Mouse (Mus musculus) kidney, embryonic 16.5 days (tissue): ENCODE measurements at regions not wholly inside any gene's neighbourhood (a gene's known extent, or its start where the extent isn't known, plus 50 kb on each side); places are given as distances from the start of the nearest gene placed in this dataset.
A peak's percentile ranks its signal among the peaks of the same experiment; 100 is the strongest.

ENCODE experiments used
- ATAC-seq: fragments of 200-750 bp; cut with Nextera tagmentation; 2 replicates; pipeline ENCODE4 v1.8.0; 2017; ENCODE audit warnings: moderate TSS enrichment; ENCODE audit not compliant: low FRiP score, low TSS enrichment
- H3K27ac ChIP-seq: fragments of 300-500 bp; sonication (generic); 2 replicates; pipeline ENCODE4 v1.5.1; 2014; ENCODE audit warnings: low read length
- H3K27me3 ChIP-seq: fragments of 300-500 bp; sonication (generic); 2 replicates; pipeline ENCODE4 v1.6.1; 2014; ENCODE audit warnings: low read length, control low read depth, mixed read lengths; ENCODE audit not compliant: insufficient read depth
- H3K36me3 ChIP-seq: fragments of 300-500 bp; sonication (generic); 2 replicates; pipeline ENCODE4 v1.6.1; 2014; ENCODE audit warnings: low read length, control low read depth, mixed read lengths; ENCODE audit not compliant: insufficient read depth
- H3K4me1 ChIP-seq: fragments of 300-500 bp; sonication (generic); 2 replicates; pipeline ENCODE4 v1.6.1; 2014; ENCODE audit warnings: low read length, control low read depth, mixed read lengths; ENCODE audit not compliant: insufficient read depth
- H3K4me2 ChIP-seq: fragments of 300-500 bp; sonication (generic); replicated peaks from 2 replicates; pipeline ENCODE4 v1.6.1; 2014; ENCODE audit warnings: low read depth, low read length
- H3K4me3 ChIP-seq: fragments of 300-500 bp; sonication (generic); 2 replicates; pipeline ENCODE4 v1.5.1; 2014; ENCODE audit warnings: mild to moderate bottlenecking, low read length
- H3K9ac ChIP-seq: fragments of 300-500 bp; sonication (generic); replicated peaks from 2 replicates; pipeline ENCODE4 v1.6.1; 2014; ENCODE audit warnings: low read length
- H3K9me3 ChIP-seq: fragments of 300-500 bp; sonication (generic); 2 replicates; pipeline ENCODE4 v1.6.1; 2016; ENCODE audit warnings: low read length, control low read depth
- WGBS: fragments of 180-500 bp; shearing (Covaris S2); extraction: QIAGEN DNeasy Blood & Tissue Kit; methylation state at CpG from one replicate; pipeline ENCODE4 v1.1.7; 2014; 5-methylcytosine and 5-hydroxymethylcytosine counted together

DNA sequence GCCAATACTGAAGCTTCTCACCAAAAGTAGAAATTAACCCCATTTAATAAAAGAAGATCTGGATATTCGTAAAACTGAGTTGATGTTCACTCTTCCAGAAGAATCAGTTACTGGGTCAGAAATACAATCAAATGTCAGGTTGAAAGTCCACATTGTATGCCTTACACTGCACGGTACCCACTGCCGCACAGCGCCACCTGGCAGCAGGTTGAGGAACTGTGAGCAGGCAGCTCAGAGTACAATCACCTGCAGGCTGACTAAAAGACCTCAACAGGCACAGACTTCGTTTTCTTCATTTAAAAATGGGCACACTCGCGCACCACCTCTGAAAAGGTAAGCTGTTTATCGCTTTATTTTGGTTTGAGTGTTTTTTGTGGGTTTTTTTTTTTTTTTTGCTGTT lies 341.8 kb upstream of the Mms22l start:
- Histone ChIP-seq H3K4me1 (no peaks in the 10 kb centered on the region), H3K27me3 (no peaks in the 10 kb centered on the region), H3K9me3 (no peaks in the 10 kb centered on the region), H3K4me2 (no peak overlapping the region), H3K36me3 (no peaks in the 10 kb centered on the region), H3K27ac (no peak overlapping the region), H3K9ac (no peak overlapping the region), H3K4me3 (no peak overlapping the region)
- WGBS = 23% methylated on average over 8 of the region's 8 CpGs
- ATAC-seq = peak; percentile 88

DNA sequence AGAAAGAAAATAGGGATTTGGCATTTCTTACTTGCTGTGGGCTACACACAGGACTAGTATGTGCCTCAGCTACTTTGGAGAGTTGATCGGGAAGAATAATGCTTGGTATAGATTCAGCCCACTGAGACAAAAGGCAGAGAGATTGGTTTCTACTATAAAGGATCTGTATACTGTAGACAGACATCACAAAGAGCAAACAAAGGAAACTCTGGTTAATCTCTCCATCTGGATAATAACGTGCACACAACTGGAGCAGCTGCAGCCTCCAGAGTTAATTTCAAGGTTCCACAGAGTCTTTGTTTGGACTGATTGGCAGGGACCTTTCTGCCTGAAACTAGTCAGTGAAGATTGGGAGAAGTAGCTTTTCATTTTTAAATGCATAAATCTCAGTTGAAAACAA lies 322.5 kb upstream of the Mms22l start:
- Histone ChIP-seq H3K4me1 (no peaks in the 10 kb centered on the region), H3K4me3 (no peak overlapping the region), H3K27ac (no peak overlapping the region), H3K36me3 (no peaks in the 10 kb centered on the region), H3K9ac (no peak overlapping the region), H3K9me3 (no peaks in the 10 kb centered on the region), H3K27me3 (no peaks in the 10 kb centered on the region), H3K4me2 (no peak overlapping the region)
- 76% methylated on average over 2 of the region's 2 CpGs for WGBS
- no peak for ATAC-seq

DNA sequence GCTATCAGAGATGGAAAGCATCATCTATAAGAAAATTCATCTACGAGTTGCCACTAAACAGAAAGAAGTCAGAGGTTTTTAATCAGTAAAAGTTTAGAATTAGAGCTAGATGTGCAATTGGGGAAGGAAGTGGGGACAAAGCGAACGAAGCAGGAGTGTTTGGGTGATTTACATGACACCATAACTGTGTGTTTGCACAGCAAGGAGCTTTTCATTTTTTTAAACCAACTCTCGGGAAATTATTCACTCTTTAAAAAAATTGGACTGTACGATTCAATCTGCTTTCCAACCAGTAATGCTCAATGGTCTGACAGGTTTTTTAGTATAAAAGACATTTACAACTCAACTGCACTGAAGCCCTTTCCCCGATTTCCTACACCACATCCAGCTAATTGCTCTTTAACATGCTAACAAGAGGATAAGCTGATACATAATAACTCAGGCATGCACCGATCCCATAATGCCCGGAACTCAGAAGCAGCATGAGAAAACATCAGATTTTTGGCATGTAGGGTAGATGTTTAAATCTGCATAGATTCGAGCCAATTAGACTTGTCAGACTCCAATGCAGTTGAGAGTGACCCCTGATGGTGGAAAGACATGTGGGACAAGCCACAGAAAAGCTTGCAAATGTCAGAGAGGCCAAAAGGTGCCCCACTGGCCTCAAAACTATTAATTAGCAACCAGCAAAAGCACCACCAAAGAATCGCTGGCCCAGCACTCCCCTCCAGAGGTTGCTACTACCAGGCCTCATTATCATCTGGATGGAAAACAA lies 282.8 kb upstream of the Mms22l start:
- 54% methylated on average over 10 of the region's 10 CpGs for WGBS
- Histone ChIP-seq H3K4me2 (no peak overlapping the region), H3K36me3 (no peaks in the 10 kb centered on the region), H3K9me3 (no peaks in the 10 kb centered on the region), H3K9ac (no peak overlapping the region), H3K27me3 (no peaks in the 10 kb centered on the region), H3K4me1 (no peaks in the 10 kb centered on the region), H3K27ac (no peak overlapping the region), H3K4me3 (no peak overlapping the region)
- ATAC-seq = no peak

DNA sequence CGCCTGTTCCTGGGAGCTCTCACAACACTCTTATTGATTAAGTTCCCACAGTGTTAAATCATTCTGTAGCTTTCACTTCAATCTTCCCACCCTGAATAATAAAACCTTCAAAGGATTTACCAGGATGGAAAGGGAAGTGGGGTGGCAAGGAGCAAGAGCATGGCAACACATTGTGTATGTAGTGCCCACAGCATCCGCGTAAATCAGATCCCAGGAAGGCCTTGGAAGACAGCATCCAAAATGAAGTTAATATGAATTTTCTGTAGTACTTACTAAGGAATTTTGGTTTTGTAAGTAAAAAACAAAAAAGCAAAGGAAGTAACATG lies 282.3 kb upstream of the Mms22l start:
- no peaks in the 10 kb centered on the region for H3K27me3 ChIP-seq
- H3K36me3 ChIP-seq = no peaks in the 10 kb centered on the region
- no peak for ATAC-seq
- no peak overlapping the region for H3K27ac ChIP-seq
- H3K4me2 ChIP-seq = no peak overlapping the region
- 70% methylated on average over 3 of the region's 3 CpGs for WGBS
- H3K9ac ChIP-seq = no peak overlapping the region
- H3K4me1 ChIP-seq = no peaks in the 10 kb centered on the region
- no peaks in the 10 kb centered on the region for H3K9me3 ChIP-seq
- H3K4me3 ChIP-seq = no peak overlapping the region

DNA sequence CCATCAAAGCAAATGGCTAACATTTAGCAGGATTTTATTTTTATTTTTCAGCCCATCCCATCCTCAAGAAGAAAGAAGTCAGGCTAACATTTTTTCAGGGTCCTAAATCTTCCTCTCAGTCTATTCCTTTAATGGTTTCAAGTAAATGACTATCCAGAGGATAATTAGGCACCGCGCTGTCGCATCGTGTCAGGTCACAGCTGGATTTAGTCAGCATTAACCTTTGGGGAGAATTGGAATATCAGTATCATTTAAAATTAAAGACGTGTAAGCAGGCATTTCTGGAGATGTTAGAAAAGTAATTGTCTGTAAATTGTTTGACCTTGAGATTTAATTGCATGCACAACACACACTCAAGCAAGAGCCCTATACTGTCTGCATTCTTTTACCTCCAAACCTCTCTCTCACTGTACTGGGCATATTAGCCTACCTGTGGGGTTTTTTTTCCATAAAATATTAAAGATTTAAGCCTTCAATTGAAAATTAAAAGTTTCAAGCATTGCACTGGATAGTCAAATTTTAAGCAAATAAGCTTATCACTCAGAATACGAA lies 277.8 kb upstream of the Mms22l start:
- ATAC-seq = no peak
- no peaks in the 10 kb centered on the region for H3K27me3 ChIP-seq

DNA sequence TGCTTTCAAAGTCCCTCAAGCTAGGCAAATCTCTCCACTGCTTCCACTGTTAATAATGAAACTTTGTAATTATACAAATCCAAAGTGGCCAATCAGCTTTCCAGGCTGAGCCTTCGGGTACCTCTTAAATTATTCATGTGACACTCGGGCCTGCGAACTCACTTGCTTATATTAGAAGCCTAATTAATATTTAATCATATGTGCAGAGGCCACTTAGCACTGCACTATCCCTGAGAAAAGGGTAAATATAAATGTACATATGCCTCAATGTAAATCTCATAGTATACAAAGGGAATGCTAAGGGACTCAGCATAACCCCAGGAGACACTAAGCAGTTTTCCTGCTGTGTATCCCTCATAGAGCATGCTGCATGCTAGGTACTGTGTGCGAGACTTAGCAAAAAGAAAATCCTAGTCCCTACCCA lies 277.2 kb upstream of the Mms22l start:
- H3K27ac ChIP-seq = no peak overlapping the region
- H3K4me3 ChIP-seq = no peak overlapping the region
- 68% methylated on average over 4 of the region's 4 CpGs for WGBS

More for the DNA sequence above, 277.8 kb upstream of the Mms22l start:
- Histone ChIP-seq H3K4me1 (no peaks in the 10 kb centered on the region), H3K4me2 (no peak overlapping the region), H3K9ac (no peak overlapping the region), H3K4me3 (no peak overlapping the region), H3K9me3 (no peaks in the 10 kb centered on the region), H3K27ac (no peak overlapping the region), H3K36me3 (no peaks in the 10 kb centered on the region)
- 48% methylated on average over 6 of the region's 6 CpGs for WGBS

DNA sequence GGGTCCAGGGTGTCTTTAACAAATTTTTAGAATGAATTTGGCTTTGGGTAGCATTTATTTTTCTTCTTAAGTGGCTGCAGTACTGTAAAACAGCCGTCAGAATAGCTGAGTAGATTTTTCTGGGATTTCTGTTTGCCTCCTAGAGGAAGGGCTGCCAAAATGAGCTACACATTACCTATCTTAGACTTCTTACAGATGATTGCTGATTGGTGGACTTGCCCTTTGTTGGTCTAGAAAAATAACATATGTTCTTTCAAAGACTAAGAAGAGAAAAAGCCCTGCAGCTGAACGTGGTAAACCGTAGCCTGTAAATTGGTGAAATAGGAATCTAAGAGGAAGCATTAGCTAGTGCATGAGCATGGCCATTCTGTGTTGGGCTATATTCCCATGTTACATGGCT lies 276.7 kb upstream of the Mms22l start:
- Histone ChIP-seq H3K36me3 (no peaks in the 10 kb centered on the region), H3K27me3 (no peaks in the 10 kb centered on the region), H3K4me2 (no peak overlapping the region), H3K4me3 (no peak overlapping the region), H3K9ac (no peak overlapping the region), H3K9me3 (no peaks in the 10 kb centered on the region), H3K27ac (no peak overlapping the region), H3K4me1 (no peaks in the 10 kb centered on the region)
- no peak for ATAC-seq
- 65% methylated on average over 3 of the region's 3 CpGs for WGBS

More for the DNA sequence above, 277.2 kb upstream of the Mms22l start:
- Histone ChIP-seq H3K9me3 (no peaks in the 10 kb centered on the region), H3K4me1 (no peaks in the 10 kb centered on the region), H3K36me3 (no peaks in the 10 kb centered on the region), H3K9ac (no peak overlapping the region), H3K27me3 (no peaks in the 10 kb centered on the region), H3K4me2 (no peak overlapping the region)
- no peak; the same call in 1 of the 2 replicates for ATAC-seq

DNA sequence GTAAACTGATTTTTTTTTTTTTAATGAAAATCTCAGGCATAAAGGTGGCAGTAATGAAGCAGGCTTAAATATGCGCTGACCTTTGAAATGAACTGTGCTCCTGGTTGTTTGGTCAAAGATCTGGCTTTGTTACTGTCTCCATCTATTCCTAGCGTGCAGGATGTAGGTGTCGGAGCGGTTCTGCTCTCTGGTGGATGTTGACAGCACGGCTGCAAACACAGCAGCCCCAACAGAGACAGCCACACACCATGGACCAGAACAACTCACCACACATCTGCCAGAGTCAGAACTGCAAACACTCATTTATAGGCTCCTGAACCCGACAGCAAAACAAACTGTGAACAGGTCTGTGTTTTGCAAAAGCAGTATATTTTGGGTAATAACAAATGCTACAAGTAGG lies 251.1 kb upstream of the Mms22l start:
- 59% methylated on average over 6 of the region's 6 CpGs for WGBS

DNA sequence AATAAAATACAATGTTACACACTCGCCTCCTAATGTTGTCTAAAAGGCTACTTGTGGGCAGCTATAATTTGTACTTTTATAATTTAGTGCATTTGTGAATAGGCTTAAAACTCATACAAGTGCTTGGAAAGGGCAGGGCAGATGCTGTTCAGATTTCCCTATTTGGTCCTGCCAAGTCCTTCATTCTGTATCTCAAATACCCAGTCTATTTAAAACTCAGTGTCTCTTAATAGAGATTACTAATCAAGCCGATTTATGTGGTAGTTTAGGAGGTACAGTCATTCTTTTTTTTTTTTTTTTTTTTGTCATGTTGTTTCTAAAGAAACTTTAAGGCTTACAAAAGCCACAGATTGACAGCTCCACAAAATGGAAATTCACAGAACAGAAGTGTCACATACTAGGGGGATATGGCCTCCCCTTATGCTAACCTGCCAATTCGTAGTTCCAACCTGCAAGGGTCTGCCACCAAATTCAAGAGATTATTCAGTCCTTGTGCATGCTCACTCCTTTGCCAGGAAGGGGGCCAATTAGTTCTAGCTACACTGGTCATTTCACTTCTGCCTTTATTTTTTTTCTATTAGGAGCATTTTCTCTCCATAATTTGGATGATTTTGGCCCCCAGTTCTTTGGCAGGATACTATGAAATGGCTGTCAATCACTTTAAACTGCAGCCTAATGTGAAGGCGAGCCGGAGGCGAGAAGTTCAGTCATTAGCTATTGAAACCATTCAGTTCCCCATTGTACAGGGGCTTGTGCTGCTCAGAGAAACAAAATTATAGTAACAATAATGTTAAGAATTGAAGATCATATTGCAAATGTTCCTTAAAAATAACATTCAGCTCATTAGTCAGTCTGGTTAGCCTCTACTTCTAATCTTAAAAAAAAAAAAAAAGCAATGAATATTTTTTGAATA lies 247.9 kb upstream of the Mms22l start:
- Histone ChIP-seq H3K36me3 (no peaks in the 10 kb centered on the region), H3K4me3 (no peak overlapping the region), H3K27me3 (no peaks in the 10 kb centered on the region), H3K4me2 (no peak overlapping the region), H3K4me1 (no peaks in the 10 kb centered on the region), H3K27ac (no peak overlapping the region), H3K9ac (no peak overlapping the region), H3K9me3 (no peaks in the 10 kb centered on the region)
- no peak for ATAC-seq
- WGBS = 85% methylated on average over 6 of the region's 6 CpGs

More for the DNA sequence above, 251.1 kb upstream of the Mms22l start:
- no peak overlapping the region for H3K4me2 ChIP-seq
- no peak overlapping the region for H3K9ac ChIP-seq
- H3K4me1 ChIP-seq = no peaks in the 10 kb centered on the region
- H3K27ac ChIP-seq = no peak overlapping the region
- H3K36me3 ChIP-seq = no peaks in the 10 kb centered on the region
- no peak overlapping the region for H3K4me3 ChIP-seq
- H3K27me3 ChIP-seq = no peaks in the 10 kb centered on the region
- no peak for ATAC-seq
- no peaks in the 10 kb centered on the region for H3K9me3 ChIP-seq
